Mouse (Mus musculus): ENCODE results near the gene Chmp6.

DNA sequence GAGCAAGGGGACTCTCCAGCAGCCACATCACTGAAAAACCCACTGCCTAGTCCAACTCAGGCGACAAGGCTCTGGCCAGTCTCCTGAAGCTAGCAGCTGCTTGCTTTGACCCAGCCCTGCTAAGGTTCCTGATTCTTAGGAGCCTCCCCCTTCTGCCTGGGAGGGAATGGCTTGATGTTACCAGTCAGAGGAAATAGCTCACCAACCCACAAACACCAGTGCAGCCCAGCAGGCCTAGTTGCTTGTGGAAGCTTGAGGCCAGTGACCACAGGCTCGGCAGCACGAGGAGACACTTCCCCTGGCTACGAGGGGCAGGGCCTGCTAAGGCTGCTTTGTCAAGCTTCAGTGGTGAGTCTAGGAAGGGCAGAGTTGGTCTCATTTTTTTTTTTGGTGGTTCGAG is 11.9 kb downstream of the Chmp6 start:
- TF ChIP-seq MYB (IDR thresholded peaks at IDR 0.05; ENCODE audit: low read depth, low read length) (no peak), ETS1 (IDR thresholded peaks at IDR 0.05; ENCODE audit: low read depth, low read length) (no peak), ZKSCAN1 (IDR thresholded peaks at IDR 0.05; ENCODE audit: low read depth, low read length) (no peak), POLR2A (IDR thresholded peaks at IDR 0.05; ENCODE audit: control insufficient read depth in 1 of 2, insufficient read depth in 1 of 2, low read depth in 1 of 2, low read length in 2 of 2, poor library complexity in 1 of 2) (no peak), CTCF (IDR thresholded peaks at IDR 0.05 in 2 of 3, conservative IDR thresholded peaks at IDR 0.05 in 1 of 3; ENCODE audit: control insufficient read depth in 1 of 3, insufficient read depth in 1 of 3, low read depth in 2 of 3, low read length in 3 of 3, poor library complexity in 1 of 3, severe bottlenecking in 1 of 3) (no peak), TBP (IDR thresholded peaks at IDR 0.05; ENCODE audit: low read depth, low read length) (no peak)
